Mouse (Mus musculus) bone marrow, adult 2 months (tissue): ENCODE results near the gene Aco2.
A peak's percentile ranks its signal among the peaks of the same experiment; 100 is the strongest.

ENCODE experiments used
- CTCF ChIP-seq: fragments of 200-500 bp; IDR thresholded peaks from 2 replicates; pipeline ENCODE4 v1.5.1; 2011; ENCODE audit warnings: low read length, control low read depth; ENCODE audit not compliant: control insufficient read depth, insufficient read depth
- POLR2A ChIP-seq: fragments of 200-500 bp; IDR thresholded peaks from 2 replicates; pipeline ENCODE4 v1.6.1; 2011; ENCODE audit warnings: low read depth, mild to moderate bottlenecking, control low read depth, low read length, borderline replicate concordance; ENCODE audit not compliant: control insufficient read depth

- TF ChIP-seq CTCF (peak; percentile 8; the same call in 1 of the 2 replicates), POLR2A (peak; percentile 100)
These were observed 14.0 kb upstream of the Aco2 start for GRCm38 (mm10) chr15:81858138-81858516.
